Mouse (Mus musculus): ENCODE results near the gene Vti1a. TPM values are rescaled to one million over a fixed set of nuclear protein-coding genes. Genes with fewer than 3 reads are reported as not detected.
A peak's percentile ranks its signal among the peaks of the same experiment; 100 is the strongest.

Gene Vti1a
- polyA plus RNA-seq, 1 experiment = 35.0 TPM

DNA sequence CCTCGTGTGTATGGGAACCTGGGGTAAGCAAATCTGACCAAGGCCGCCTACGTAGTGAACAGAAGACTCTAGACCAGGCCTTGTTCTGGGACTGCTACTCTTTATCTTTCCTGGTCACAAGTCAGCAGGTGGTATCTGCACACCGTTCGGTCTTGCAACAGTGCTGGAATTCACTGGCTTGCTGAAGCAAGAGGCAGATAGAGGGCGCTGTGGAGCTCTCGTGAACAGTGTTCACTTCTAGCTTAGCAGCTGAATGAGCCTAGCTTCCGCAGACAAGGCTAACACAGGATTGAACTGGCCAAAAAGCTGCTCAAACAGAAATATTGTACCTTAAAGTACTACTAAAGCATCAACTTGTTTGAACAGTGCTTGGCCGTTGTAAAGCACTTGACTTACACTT is 229.4 kb downstream of the Vti1a start:
- WGBS = 39% methylated on average over 9 of the region's 9 CpGs
- H3K4me3 ChIP-seq (replicated peaks; ENCODE audit: insufficient read depth, low read depth, low read length) = no peak overlapping the region
- DNase-seq = peak; percentile 23 to 50
- H3K4me1 ChIP-seq (ENCODE audit: control insufficient read depth, insufficient read depth, low read length) = no peaks in the 10 kb centered on the region; the same call in 1 of the 2 replicates
- H3K27me3 ChIP-seq (ENCODE audit: control insufficient read depth, insufficient read depth, low read length) = no peaks in the 10 kb centered on the region
- no peak overlapping the region for H3K27ac ChIP-seq (ENCODE audit: insufficient read depth, low read length)
- peak; percentile 57; the same call in 1 of the 2 replicates for TF ChIP-seq CTCF (IDR thresholded peaks at IDR 0.05; ENCODE audit: borderline replicate concordance, insufficient read depth, low read depth, low read length)
- TF ChIP-seq POLR2A (IDR thresholded peaks at IDR 0.05; ENCODE audit: borderline replicate concordance, insufficient read depth, low read length) = no peak

GRCm38 (mm10) chr19:55546009-55546528 is 230.0 kb downstream of the Vti1a start:
- Histone ChIP-seq H3K4me3 (replicated peaks; ENCODE audit: insufficient read depth, low read depth, low read length) (no peak overlapping the region), H3K27ac (ENCODE audit: insufficient read depth, low read length) (no peak overlapping the region), H3K27me3 (ENCODE audit: control insufficient read depth, insufficient read depth, low read length) (no peaks in the 10 kb centered on the region), H3K4me1 (ENCODE audit: control insufficient read depth, insufficient read depth, low read length) (no peaks in the 10 kb centered on the region; the same call in 1 of the 2 replicates)
- TF ChIP-seq POLR2A (IDR thresholded peaks at IDR 0.05; ENCODE audit: borderline replicate concordance, insufficient read depth, low read length) (no peak), CTCF (IDR thresholded peaks at IDR 0.05; ENCODE audit: borderline replicate concordance, insufficient read depth, low read depth, low read length) (no peak)
- WGBS = 78% methylated on average over 13 of the region's 13 CpGs
- no peak for DNase-seq

- WGBS = 96% methylated on average over 10 of the region's 10 CpGs
- DNase-seq = no peak
- Histone ChIP-seq H3K27ac (ENCODE audit: insufficient read depth, low read length) (no peak overlapping the region), H3K27me3 (ENCODE audit: control insufficient read depth, insufficient read depth, low read length) (no peaks in the 10 kb centered on the region), H3K4me1 (ENCODE audit: control insufficient read depth, insufficient read depth, low read length) (no peaks in the 10 kb centered on the region), H3K4me3 (replicated peaks; ENCODE audit: insufficient read depth, low read depth, low read length) (no peak overlapping the region)
- TF ChIP-seq POLR2A (IDR thresholded peaks at IDR 0.05; ENCODE audit: borderline replicate concordance, insufficient read depth, low read length) (no peak), CTCF (IDR thresholded peaks at IDR 0.05; ENCODE audit: borderline replicate concordance, insufficient read depth, low read depth, low read length) (no peak)
Observed at GRCm38 (mm10) chr19:55548206-55548605, 232.1 kb downstream of the Vti1a start.

GRCm38 (mm10) chr19:55548656-55549055 is 232.6 kb downstream of the Vti1a start:
- Histone ChIP-seq H3K4me1 (ENCODE audit: control insufficient read depth, insufficient read depth, low read length) (no peaks in the 10 kb centered on the region), H3K27ac (ENCODE audit: insufficient read depth, low read length) (no peak overlapping the region), H3K27me3 (ENCODE audit: control insufficient read depth, insufficient read depth, low read length) (no peaks in the 10 kb centered on the region), H3K4me3 (replicated peaks; ENCODE audit: insufficient read depth, low read depth, low read length) (no peak overlapping the region)
- TF ChIP-seq POLR2A (IDR thresholded peaks at IDR 0.05; ENCODE audit: borderline replicate concordance, insufficient read depth, low read length) (no peak), CTCF (IDR thresholded peaks at IDR 0.05; ENCODE audit: borderline replicate concordance, insufficient read depth, low read depth, low read length) (no peak)
- WGBS = 84% methylated on average over 10 of the region's 10 CpGs
- no peak for DNase-seq

DNA sequence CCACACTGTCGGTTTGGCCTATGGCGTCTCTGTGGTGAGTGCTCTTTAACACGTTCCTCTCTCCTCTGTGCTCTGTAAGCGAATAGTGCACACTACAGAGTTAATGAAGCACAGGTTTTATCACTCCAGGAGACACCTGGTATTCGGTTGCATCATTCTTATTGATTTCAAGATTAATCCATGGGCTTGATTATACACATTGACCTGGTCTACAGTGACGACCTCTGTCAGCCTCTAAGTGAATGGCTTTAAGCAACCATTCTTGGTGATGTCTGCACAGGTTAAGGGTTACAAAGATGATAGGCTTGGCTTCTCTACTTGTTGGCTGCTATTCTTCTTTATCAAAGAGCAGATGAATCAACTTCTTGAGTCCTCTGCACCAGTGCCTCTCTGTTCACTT is 234.1 kb downstream of the Vti1a start:
- Histone ChIP-seq H3K4me1 (ENCODE audit: control insufficient read depth, insufficient read depth, low read length) (no peaks in the 10 kb centered on the region), H3K27ac (ENCODE audit: insufficient read depth, low read length) (no peak overlapping the region), H3K4me3 (replicated peaks; ENCODE audit: insufficient read depth, low read depth, low read length) (no peak overlapping the region), H3K27me3 (ENCODE audit: control insufficient read depth, insufficient read depth, low read length) (no peaks in the 10 kb centered on the region)
- WGBS = 92% methylated on average over 6 of the region's 6 CpGs
- no peak for TF ChIP-seq CTCF (IDR thresholded peaks at IDR 0.05; ENCODE audit: borderline replicate concordance, insufficient read depth, low read depth, low read length)
- no peak for TF ChIP-seq POLR2A (IDR thresholded peaks at IDR 0.05; ENCODE audit: borderline replicate concordance, insufficient read depth, low read length)
- DNase-seq = no peak

DNA sequence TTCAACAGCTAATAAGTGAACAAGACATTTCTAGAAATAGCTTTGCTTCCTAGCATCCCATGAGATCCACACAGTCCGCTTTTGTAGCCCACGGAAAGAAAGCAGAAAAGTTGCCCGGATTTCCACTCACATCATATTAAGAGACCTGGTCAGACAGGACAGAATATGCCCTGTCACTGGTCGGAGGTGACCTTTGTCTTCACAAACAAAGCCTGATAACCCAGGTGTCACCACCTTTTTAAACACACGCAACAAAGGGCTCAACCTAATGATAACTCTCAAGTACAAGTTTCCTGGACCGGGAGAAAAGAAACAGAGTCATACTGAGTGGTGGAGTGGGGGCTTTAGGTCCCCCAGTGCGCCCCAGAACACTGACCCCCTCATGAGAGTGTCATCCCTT is 236.2 kb downstream of the Vti1a start:
- Histone ChIP-seq H3K4me1 (ENCODE audit: control insufficient read depth, insufficient read depth, low read length) (no peaks in the 10 kb centered on the region), H3K27me3 (ENCODE audit: control insufficient read depth, insufficient read depth, low read length) (no peaks in the 10 kb centered on the region), H3K27ac (ENCODE audit: insufficient read depth, low read length) (no peak overlapping the region), H3K4me3 (replicated peaks; ENCODE audit: insufficient read depth, low read depth, low read length) (no peak overlapping the region)
- TF ChIP-seq POLR2A (IDR thresholded peaks at IDR 0.05; ENCODE audit: borderline replicate concordance, insufficient read depth, low read length) = no peak
- no peak for DNase-seq
- WGBS = 80% methylated on average over 7 of the region's 7 CpGs

GRCm38 (mm10) chr19:55552861-55553260 is 236.8 kb downstream of the Vti1a start:
- WGBS = 93% methylated on average over 7 of the region's 7 CpGs
- no peak for DNase-seq
- Histone ChIP-seq H3K27me3 (ENCODE audit: control insufficient read depth, insufficient read depth, low read length) (no peaks in the 10 kb centered on the region), H3K4me1 (ENCODE audit: control insufficient read depth, insufficient read depth, low read length) (no peaks in the 10 kb centered on the region), H3K4me3 (replicated peaks; ENCODE audit: insufficient read depth, low read depth, low read length) (no peak overlapping the region), H3K27ac (ENCODE audit: insufficient read depth, low read length) (no peak overlapping the region)
- TF ChIP-seq POLR2A (IDR thresholded peaks at IDR 0.05; ENCODE audit: borderline replicate concordance, insufficient read depth, low read length) (no peak), CTCF (IDR thresholded peaks at IDR 0.05; ENCODE audit: borderline replicate concordance, insufficient read depth, low read depth, low read length) (no peak)

DNA sequence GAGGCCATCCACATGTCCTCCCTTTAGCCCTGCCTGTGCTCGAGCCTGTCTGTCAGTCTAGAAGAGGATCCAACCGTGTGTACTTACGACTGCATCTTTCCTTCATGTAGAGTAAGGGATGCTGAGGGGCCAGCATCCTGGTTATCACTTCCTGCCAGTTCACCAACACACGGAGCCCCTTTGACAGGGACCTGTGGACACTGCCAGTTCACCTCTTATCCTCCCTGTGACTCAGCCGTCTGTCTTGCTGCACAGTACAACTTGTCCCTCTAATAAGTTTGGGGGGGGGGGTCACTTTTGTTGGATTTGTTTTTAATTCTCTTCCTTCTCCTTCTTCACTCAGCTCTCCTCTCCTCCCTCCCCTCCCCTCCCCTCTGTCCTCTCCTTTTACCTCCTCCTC is 238.2 kb downstream of the Vti1a start:
- TF ChIP-seq POLR2A (IDR thresholded peaks at IDR 0.05; ENCODE audit: borderline replicate concordance, insufficient read depth, low read length) = no peak
- no peak for TF ChIP-seq CTCF (IDR thresholded peaks at IDR 0.05; ENCODE audit: borderline replicate concordance, insufficient read depth, low read depth, low read length)
- Histone ChIP-seq H3K4me1 (ENCODE audit: control insufficient read depth, insufficient read depth, low read length) (no peaks in the 10 kb centered on the region), H3K27ac (ENCODE audit: insufficient read depth, low read length) (no peak overlapping the region), H3K4me3 (replicated peaks; ENCODE audit: insufficient read depth, low read depth, low read length) (no peak overlapping the region), H3K27me3 (ENCODE audit: control insufficient read depth, insufficient read depth, low read length) (no peaks in the 10 kb centered on the region)
- WGBS = 82% methylated on average over 5 of the region's 5 CpGs
- no peak for DNase-seq
